In the genomic region with DNA sequence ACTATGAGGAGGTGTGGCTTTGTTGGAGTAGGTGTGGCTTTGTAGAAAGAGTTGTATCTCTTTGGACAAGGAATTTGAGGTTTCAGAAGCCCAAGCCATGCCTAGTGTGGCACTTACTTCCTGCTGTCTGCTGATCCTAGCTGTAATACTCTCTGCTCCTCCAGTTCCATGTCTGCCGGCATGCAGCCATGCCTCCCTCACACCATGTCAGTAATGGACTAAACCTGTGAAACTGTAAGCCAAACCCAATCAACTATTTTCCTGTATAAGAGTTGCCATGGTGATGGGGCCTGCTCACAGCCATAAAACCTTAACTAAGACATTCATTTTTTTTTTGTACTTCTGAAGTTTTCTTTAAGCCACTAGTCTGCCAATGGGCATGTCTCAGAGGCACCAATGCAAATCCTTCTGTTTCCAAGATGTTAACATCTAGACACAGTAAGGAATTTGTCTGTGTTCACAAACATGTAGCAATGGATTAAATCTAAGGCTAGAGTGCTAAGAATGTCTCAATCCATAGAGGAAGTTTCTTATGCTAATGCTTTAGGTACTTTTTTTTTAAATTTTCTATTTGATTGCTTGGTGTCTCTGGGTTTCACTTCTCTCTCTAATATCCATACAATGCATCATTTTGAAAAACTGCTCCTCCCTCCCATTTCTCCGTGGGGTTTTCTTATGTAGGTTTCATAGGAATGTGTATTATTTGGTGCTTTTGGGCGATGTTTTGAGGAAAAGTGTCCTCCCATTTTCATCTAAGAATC, we compare ENCODE assay signal across 22 mouse cellular contexts.
DNase-seq lines count a peak whose midpoint lies in the region; ATAC-seq and TF ChIP-seq lines count a peak whose summit lies in the region.
"Had no signal": no experiment of that assay in that cellular context is flagged by ENCODE, and none has a peak within 500 bp of the region (broad histone marks: within the 10 kb centered on the region; RNA-seq: fewer than 3 reads in every experiment).

No protein-coding gene starts in this region.

- H3K27me3 ChIP-seq in forebrain, postnatal 0 days (ENCODE audit: insufficient read depth, low read length): no peaks in the 10 kb centered on the region
- no peaks in the 10 kb centered on the region for H3K27me3 ChIP-seq in forebrain, embryonic 16.5 days (replicated peaks; ENCODE audit: control insufficient read depth, insufficient read depth, low read length)
- no peaks in the 10 kb centered on the region for H3K27me3 ChIP-seq in heart, embryonic 11.5 days (ENCODE audit: control insufficient read depth, insufficient read depth, low read length)
- H3K27me3 ChIP-seq in hindbrain, embryonic 14.5 days (ENCODE audit: control insufficient read depth, insufficient read depth, low read length): no peaks in the 10 kb centered on the region
- H3K27me3 ChIP-seq: embryonic facial prominence, embryonic 13.5 days; embryonic facial prominence, embryonic 15.5 days; forebrain, embryonic 12.5 days had no signal

- H3K4me1 ChIP-seq in forebrain, postnatal 0 days (ENCODE audit: insufficient read depth): no peaks in the 10 kb centered on the region
- no peaks in the 10 kb centered on the region for H3K4me1 ChIP-seq in forebrain, embryonic 16.5 days (replicated peaks; ENCODE audit: control insufficient read depth, insufficient read depth, low read length)
- H3K4me1 ChIP-seq in heart, embryonic 11.5 days (ENCODE audit: control insufficient read depth, insufficient read depth, low read length): no peaks in the 10 kb centered on the region
- 0 out of 2 replicates have a peak, but pooled peaks cover 4% of the 10 kb centered on the region for H3K4me1 ChIP-seq in hindbrain, embryonic 14.5 days (replicated peaks; ENCODE audit: control insufficient read depth, insufficient read depth, low read length)
- H3K4me1 ChIP-seq: embryonic facial prominence, embryonic 13.5 days; embryonic facial prominence, embryonic 15.5 days; forebrain, embryonic 10.5 days; forebrain, embryonic 12.5 days had no signal

- no peaks in the 10 kb centered on the region for H3K9me3 ChIP-seq in forebrain, postnatal 0 days (ENCODE audit: low read length)
- no peaks in the 10 kb centered on the region for H3K9me3 ChIP-seq in forebrain, embryonic 16.5 days (ENCODE audit: control insufficient read depth, low read length)
- no peaks in the 10 kb centered on the region for H3K9me3 ChIP-seq in heart, embryonic 11.5 days (replicated peaks; ENCODE audit: control insufficient read depth, low read length)
- H3K9me3 ChIP-seq in hindbrain, embryonic 14.5 days (ENCODE audit: control insufficient read depth, low read length): no peaks in the 10 kb centered on the region
- H3K9me3 ChIP-seq: embryonic facial prominence, embryonic 13.5 days; embryonic facial prominence, embryonic 15.5 days; forebrain, embryonic 10.5 days; forebrain, embryonic 12.5 days had no signal

- H3K9ac ChIP-seq in forebrain, postnatal 0 days: no peak overlapping the region
- H3K9ac ChIP-seq in forebrain, embryonic 16.5 days (replicated peaks; ENCODE audit: low read depth, low read length): no peak overlapping the region
- no peak overlapping the region for H3K9ac ChIP-seq in heart, embryonic 11.5 days (ENCODE audit: low read depth, low read length)
- no peak overlapping the region for H3K9ac ChIP-seq in hindbrain, embryonic 14.5 days
- H3K9ac ChIP-seq: embryonic facial prominence, embryonic 13.5 days; embryonic facial prominence, embryonic 15.5 days; forebrain, embryonic 12.5 days had no signal

- no peak overlapping the region for H3K27ac ChIP-seq in forebrain, postnatal 0 days (ENCODE audit: low read depth, low read length)
- no peak overlapping the region for H3K27ac ChIP-seq in forebrain, embryonic 16.5 days (ENCODE audit: low read length)
- no peak overlapping the region for H3K27ac ChIP-seq in heart, embryonic 11.5 days (ENCODE audit: low read depth, low read length)
- no peak overlapping the region for H3K27ac ChIP-seq in hindbrain, embryonic 14.5 days
- H3K27ac ChIP-seq: embryonic facial prominence, embryonic 13.5 days; embryonic facial prominence, embryonic 15.5 days; forebrain, embryonic 10.5 days; forebrain, embryonic 12.5 days had no signal

- TF ChIP-seq CTCF in forebrain, postnatal 0 days (IDR thresholded peaks at IDR 0.05; ENCODE audit: low read depth): no peak

- H3K4me3 ChIP-seq in forebrain, postnatal 0 days (ENCODE audit: low read depth, low read length): no peak overlapping the region
- no peak overlapping the region for H3K4me3 ChIP-seq in forebrain, embryonic 16.5 days (replicated peaks; ENCODE audit: low read length)
- H3K4me3 ChIP-seq in heart, embryonic 11.5 days (ENCODE audit: low read depth, low read length): no peak overlapping the region
- H3K4me3 ChIP-seq in hindbrain, embryonic 14.5 days (replicated peaks; ENCODE audit: low read length): no peak overlapping the region
- H3K4me3 ChIP-seq: embryonic facial prominence, embryonic 13.5 days; embryonic facial prominence, embryonic 15.5 days; erythroblast, embryonic 14.5 days; forebrain, embryonic 10.5 days; forebrain, embryonic 12.5 days had no signal

- DNase-seq in forebrain, postnatal 0 days: no peak
- no peak for DNase-seq in hindbrain, embryonic 14.5 days (ENCODE audit: low spot score)
- DNase-seq: adrenal gland, adult 2 months; adrenal gland, postnatal 10 days; adrenal gland, postnatal 25 days; cerebellum, adult 11 months; cerebellum, adult 18-20 months; cerebellum, adult 8-10 months; cerebellum, adult 9-11 months; cerebellum, postnatal 14 days; cerebellum, postnatal 36 days; embryo, embryonic 11 days had no signal

- 83% methylated on average over 3 of the region's 3 CpGs for WGBS in forebrain, postnatal 0 days
- WGBS in forebrain, embryonic 16.5 days: 86% methylated on average over 3 of the region's 3 CpGs
- 90% methylated on average over 3 of the region's 3 CpGs for WGBS in heart, embryonic 11.5 days (ENCODE audit: insufficient replicate concordance)
- 92% methylated on average over 3 of the region's 3 CpGs for WGBS in hindbrain, embryonic 14.5 days

- peak; percentile 55 for ATAC-seq in forebrain, postnatal 0 days
- no peak for ATAC-seq in forebrain, embryonic 16.5 days
- ATAC-seq in granulocyte monocyte progenitor cell, adult 5-6 weeks (replicated peaks; ENCODE audit: poor library complexity, severe bottlenecking): peak; percentile 95
- ATAC-seq in megakaryocyte progenitor cell, adult 5-6 weeks (replicated peaks; ENCODE audit: poor library complexity): peak; percentile 87
- ATAC-seq in heart, embryonic 11.5 days (replicated peaks; ENCODE audit: insufficient number of reproducible peaks, low FRiP score, low TSS enrichment): no peak
- ATAC-seq in hindbrain, embryonic 14.5 days (ENCODE audit: low FRiP score): no peak
- ATAC-seq: forebrain, embryonic 14.5 days had no signal

- H3K4me2 ChIP-seq in forebrain, postnatal 0 days (ENCODE audit: low read depth): no peak overlapping the region
- H3K4me2 ChIP-seq in forebrain, embryonic 16.5 days (ENCODE audit: low read length): no peak overlapping the region
- H3K4me2 ChIP-seq in heart, embryonic 11.5 days: no peak overlapping the region
- no peak overlapping the region for H3K4me2 ChIP-seq in hindbrain, embryonic 14.5 days (replicated peaks)
- H3K4me2 ChIP-seq: embryonic facial prominence, embryonic 13.5 days; embryonic facial prominence, embryonic 15.5 days; forebrain, embryonic 12.5 days had no signal

- H3K36me3 ChIP-seq in forebrain, postnatal 0 days (ENCODE audit: insufficient read depth): no peaks in the 10 kb centered on the region
- H3K36me3 ChIP-seq in forebrain, embryonic 16.5 days (ENCODE audit: control insufficient read depth, insufficient read depth): no peaks in the 10 kb centered on the region
- no peaks in the 10 kb centered on the region for H3K36me3 ChIP-seq in heart, embryonic 11.5 days (ENCODE audit: control insufficient read depth, insufficient read depth, low read length)
- H3K36me3 ChIP-seq in hindbrain, embryonic 14.5 days (replicated peaks; ENCODE audit: control insufficient read depth, insufficient read depth): no peaks in the 10 kb centered on the region
- H3K36me3 ChIP-seq: embryonic facial prominence, embryonic 13.5 days; embryonic facial prominence, embryonic 15.5 days; forebrain, embryonic 10.5 days; forebrain, embryonic 12.5 days had no signal

Comparison
In these comparisons a context has a peak if more than half of its experiments do, and no peak if none do; other contexts are left out.
1. ATAC-seq: peak in forebrain, postnatal 0 days (single experiment), granulocyte monocyte progenitor cell, adult 5-6 weeks (single experiment) and megakaryocyte progenitor cell, adult 5-6 weeks (single experiment); none in forebrain, embryonic 16.5 days (single experiment), heart, embryonic 11.5 days (single experiment) and hindbrain, embryonic 14.5 days (single experiment).